Mouse (Mus musculus) forebrain, embryonic 16.5 days (tissue): ENCODE data around the gene Foxj1. TPM values are rescaled to one million over a fixed set of nuclear protein-coding genes. Genes with fewer than 3 reads are reported as not detected.
A peak's percentile ranks its signal among the peaks of the same experiment; 100 is the strongest.

Source experiments
- ATAC-seq: fragments of 200-750 bp; cut with Nextera tagmentation; 2 replicates; pipeline ENCODE4 v1.8.0; 2017; ENCODE audit warnings: mild to moderate bottlenecking, moderate library complexity
- H3K27ac ChIP-seq: fragments of 300-500 bp; sonication (generic); 2 replicates; pipeline ENCODE4 v1.5.1; 2014; ENCODE audit warnings: low read length, control low read depth
- H3K27me3 ChIP-seq: fragments of 300-500 bp; sonication (generic); replicated peaks from 2 replicates; pipeline ENCODE4 v1.6.1; 2014; ENCODE audit warnings: low read length; ENCODE audit not compliant: control insufficient read depth, insufficient read depth
- H3K36me3 ChIP-seq: fragments of 300-500 bp; sonication (generic); 2 replicates; pipeline ENCODE4 v1.6.1; 2014; ENCODE audit not compliant: control insufficient read depth, insufficient read depth
- H3K4me1 ChIP-seq: fragments of 300-500 bp; sonication (generic); replicated peaks from 2 replicates; pipeline ENCODE4 v1.6.1; 2014; ENCODE audit warnings: low read length; ENCODE audit not compliant: control insufficient read depth, insufficient read depth
- H3K4me2 ChIP-seq: fragments of 300-500 bp; sonication (generic); 2 replicates; pipeline ENCODE4 v1.6.1; 2014; ENCODE audit warnings: mild to moderate bottlenecking, low read length, control low read depth
- H3K4me3 ChIP-seq: fragments of 300-500 bp; sonication (generic); replicated peaks from 2 replicates; pipeline ENCODE4 v1.5.1; 2014; ENCODE audit warnings: mild to moderate bottlenecking, low read length, control low read depth
- H3K9ac ChIP-seq: fragments of 300-500 bp; sonication (generic); replicated peaks from 2 replicates; pipeline ENCODE4 v1.6.1; 2014; ENCODE audit warnings: low read depth, low read length, control low read depth
- H3K9me3 ChIP-seq: fragments of 300-500 bp; sonication (generic); 2 replicates; pipeline ENCODE4 v1.6.1; 2016; ENCODE audit warnings: low read length; ENCODE audit not compliant: control insufficient read depth
- WGBS: fragments of 180-500 bp; shearing (Covaris S2); extraction: QIAGEN DNeasy Blood & Tissue Kit; methylation state at CpG from one replicate; pipeline ENCODE4 v1.1.7; 2014; 5-methylcytosine and 5-hydroxymethylcytosine counted together
- polyA plus RNA-seq: library from polyadenylated mRNA; unstranded; fragments of >200 nt; fragmentation: Nextera tagmentation; extraction: Ambion mirVana; gene quantifications from 2 replicates; pipeline ENCODE4 v1.2.1, GENCODE M21; 2015

Foxj1 gene
- polyA plus RNA-seq, 1 experiment from 2014 or later = 6.6 TPM

GRCm38 (mm10) chr11:116353535-116353934 lies 18.3 kb upstream of the Foxj1 start:
- ATAC-seq = no peak
- Histone ChIP-seq H3K9me3 (no peaks in the 10 kb centered on the region), H3K36me3 (peaks cover 15% of the 10 kb centered on the region), H3K9ac (no peak overlapping the region), H3K4me1 (no peaks in the 10 kb centered on the region), H3K27ac (no peak overlapping the region), H3K27me3 (no peaks in the 10 kb centered on the region), H3K4me3 (no peak overlapping the region), H3K4me2 (no peak overlapping the region)
- WGBS = 94% methylated on average over 8 of the region's 8 CpGs

- WGBS = 94% methylated on average over 5 of the region's 5 CpGs
- no peak overlapping the region for H3K4me2 ChIP-seq
- H3K27me3 ChIP-seq = no peaks in the 10 kb centered on the region
- no peak overlapping the region for H3K4me3 ChIP-seq
- H3K27ac ChIP-seq = no peak overlapping the region
- no peak overlapping the region for H3K9ac ChIP-seq
- no peaks in the 10 kb centered on the region for H3K4me1 ChIP-seq
- H3K9me3 ChIP-seq = no peaks in the 10 kb centered on the region
- no peak for ATAC-seq
- peaks cover 18% of the 10 kb centered on the region for H3K36me3 ChIP-seq
These were observed 16.1 kb upstream of the Foxj1 start for GRCm38 (mm10) chr11:116351294-116351693.

GRCm38 (mm10) chr11:116347955-116348354 lies 12.8 kb upstream of the Foxj1 start:
- Histone ChIP-seq H3K4me1 (no peaks in the 10 kb centered on the region), H3K27ac (no peak overlapping the region), H3K4me2 (no peak overlapping the region), H3K4me3 (no peak overlapping the region), H3K27me3 (no peaks in the 10 kb centered on the region), H3K9me3 (no peaks in the 10 kb centered on the region), H3K36me3 (peaks cover 13% of the 10 kb centered on the region), H3K9ac (no peak overlapping the region)
- 80% methylated on average over 5 of the region's 5 CpGs for WGBS
- no peak for ATAC-seq

- H3K36me3 ChIP-seq = peaks cover 16% of the 10 kb centered on the region
- H3K27me3 ChIP-seq = no peaks in the 10 kb centered on the region
- no peak overlapping the region for H3K9ac ChIP-seq
- no peak overlapping the region for H3K27ac ChIP-seq
- ATAC-seq = no peak
- H3K4me3 ChIP-seq = no peak overlapping the region
- no peaks in the 10 kb centered on the region for H3K9me3 ChIP-seq
- no peak overlapping the region for H3K4me2 ChIP-seq
- H3K4me1 ChIP-seq = no peaks in the 10 kb centered on the region
- 79% methylated on average over 7 of the region's 7 CpGs for WGBS
These were observed 11.8 kb upstream of the Foxj1 start for GRCm38 (mm10) chr11:116347012-116347411.

DNA sequence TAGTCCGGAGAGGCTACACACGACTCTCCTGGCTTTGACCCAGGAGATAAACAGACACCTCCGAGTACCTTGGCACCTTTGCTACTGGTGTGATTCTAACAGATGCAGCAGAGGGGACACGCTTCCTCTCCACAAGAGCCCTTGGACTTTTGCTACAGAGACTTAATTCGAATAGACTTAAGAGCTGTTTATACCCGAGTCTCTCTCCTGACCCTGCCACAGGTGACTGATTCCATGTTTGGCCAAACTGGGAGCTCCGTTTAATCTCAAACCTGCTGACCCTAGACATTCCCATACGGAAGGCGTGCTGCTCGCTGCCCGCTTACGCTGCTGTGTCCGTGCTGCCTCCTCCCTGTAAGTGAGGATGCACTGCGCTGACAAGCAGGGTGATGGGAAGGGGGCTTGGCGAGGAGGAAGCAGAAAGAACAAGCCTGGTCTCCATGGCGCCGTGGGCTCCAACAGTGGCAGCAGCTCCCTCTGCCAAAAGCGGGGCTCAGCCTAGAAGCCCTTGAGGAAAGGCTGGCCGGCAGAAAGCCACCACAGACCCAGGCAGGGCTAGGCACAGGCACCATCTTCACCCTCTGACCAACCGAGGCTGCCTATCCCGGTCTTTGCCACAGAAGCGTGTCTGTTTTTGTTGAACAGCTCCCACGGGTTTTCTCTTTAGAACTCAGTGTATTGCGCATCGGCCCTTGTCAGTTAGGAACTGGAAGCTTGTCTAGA lies 7.0 kb upstream of the Foxj1 start:
- H3K27ac ChIP-seq = no peak overlapping the region; the same call in 1 of the 2 replicates
- no peaks in the 10 kb centered on the region for H3K4me1 ChIP-seq
- H3K9ac ChIP-seq = no peak overlapping the region
- ATAC-seq = no peak
- no peak overlapping the region for H3K4me2 ChIP-seq
- H3K27me3 ChIP-seq = no peaks in the 10 kb centered on the region
- WGBS = 73% methylated on average over 25 of the region's 25 CpGs
- no peak overlapping the region for H3K4me3 ChIP-seq
- H3K36me3 ChIP-seq = peaks cover 12% of the 10 kb centered on the region
- no peaks in the 10 kb centered on the region for H3K9me3 ChIP-seq

DNA sequence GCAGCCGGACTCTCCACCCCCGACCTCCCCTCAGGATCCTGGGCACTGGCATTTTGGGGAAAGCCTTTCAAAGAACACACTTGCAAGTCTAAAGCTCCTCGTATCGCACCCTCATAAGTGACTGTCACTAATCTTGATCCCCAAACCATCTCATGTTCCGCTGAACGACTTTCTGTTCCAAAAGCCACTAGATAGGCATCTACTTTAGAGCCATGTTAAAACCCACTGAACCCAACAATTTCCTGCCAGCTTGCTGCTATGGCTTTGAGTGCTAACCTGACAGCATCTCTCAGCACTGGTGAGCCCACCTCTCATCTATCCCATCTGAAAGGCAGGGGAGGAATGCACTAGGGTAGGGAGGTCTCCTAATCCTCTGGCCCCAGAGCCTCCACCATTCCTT lies 2.3 kb upstream of the Foxj1 start:
- WGBS = 89% methylated on average over 6 of the region's 6 CpGs
- no peaks in the 10 kb centered on the region for H3K9me3 ChIP-seq
- no peak overlapping the region for H3K4me3 ChIP-seq
- no peak for ATAC-seq
- no peak overlapping the region for H3K9ac ChIP-seq
- no peak overlapping the region for H3K27ac ChIP-seq
- no peak overlapping the region for H3K4me2 ChIP-seq
- H3K27me3 ChIP-seq = peaks cover 12% of the 10 kb centered on the region
- H3K4me1 ChIP-seq = peaks cover 36% of the 10 kb centered on the region
- H3K36me3 ChIP-seq = peaks cover 5% of the 10 kb centered on the region; the same call in 1 of the 2 replicates

GRCm38 (mm10) chr11:116337000-116337399 lies 1.8 kb upstream of the Foxj1 start:
- no peak overlapping the region for H3K9ac ChIP-seq
- no peak overlapping the region for H3K4me3 ChIP-seq
- H3K4me1 ChIP-seq = peaks cover 42% of the 10 kb centered on the region
- H3K4me2 ChIP-seq = no peak overlapping the region
- no peaks in the 10 kb centered on the region for H3K9me3 ChIP-seq
- ATAC-seq = no peak
- no peak overlapping the region for H3K27ac ChIP-seq
- peaks cover 2% of the 10 kb centered on the region; the same call in 1 of the 2 replicates for H3K36me3 ChIP-seq
- peaks cover 12% of the 10 kb centered on the region for H3K27me3 ChIP-seq
- WGBS = 57% methylated on average over 12 of the region's 12 CpGs

DNA sequence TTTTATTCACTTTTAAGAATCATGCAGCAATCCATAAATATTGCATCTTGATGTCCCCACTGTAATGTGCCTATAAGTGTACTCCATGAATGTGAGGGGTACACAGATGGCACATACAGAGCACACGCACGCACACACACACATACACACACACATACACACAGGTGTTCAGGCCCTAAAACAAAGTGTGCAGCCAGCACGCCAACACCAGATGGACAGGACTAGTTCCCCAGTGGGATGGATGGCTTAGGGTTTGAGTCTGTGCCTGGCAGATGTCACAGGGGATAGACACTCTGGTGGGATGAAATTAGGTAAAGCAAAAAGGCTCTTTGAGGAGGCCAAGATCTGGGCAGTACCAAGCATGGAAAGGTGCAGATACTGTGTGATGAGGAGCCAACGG lies 1.2 kb upstream of the Foxj1 start:
- H3K27ac ChIP-seq = no peak overlapping the region
- 63% methylated on average over 4 of the region's 4 CpGs for WGBS
- 0 out of 2 replicates have a peak, but pooled peaks cover 2% of the 10 kb centered on the region for H3K36me3 ChIP-seq
- no peak for ATAC-seq
- no peak overlapping the region for H3K4me3 ChIP-seq
- no peak overlapping the region for H3K4me2 ChIP-seq
- peaks cover 42% of the 10 kb centered on the region for H3K4me1 ChIP-seq
- no peak overlapping the region for H3K9ac ChIP-seq
- H3K9me3 ChIP-seq = no peaks in the 10 kb centered on the region
- H3K27me3 ChIP-seq = peaks cover 12% of the 10 kb centered on the region

DNA sequence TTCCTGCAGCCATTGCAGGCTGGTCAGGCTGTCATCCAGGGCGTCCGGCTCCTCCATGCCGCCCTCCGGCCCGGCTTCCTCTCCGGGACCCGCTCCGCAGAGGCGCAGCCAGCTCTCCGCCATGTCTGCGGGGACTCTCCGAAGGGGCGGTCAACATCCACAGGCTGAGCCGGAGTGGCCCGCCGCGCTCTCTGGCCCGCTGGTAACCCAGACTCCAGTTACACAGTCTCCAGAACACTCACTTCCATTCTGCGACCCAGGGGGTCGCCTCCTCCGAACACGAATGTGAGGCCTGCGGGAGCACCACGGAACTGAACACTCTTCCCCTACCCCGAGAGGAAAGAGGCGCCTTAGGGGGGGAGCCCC lies 799 bp downstream of the Foxj1 start:
- ATAC-seq = no peak
- no peak overlapping the region; the same call in 1 of the 2 replicates for H3K9ac ChIP-seq
- H3K4me1 ChIP-seq = peaks cover 57% of the 10 kb centered on the region

More for the DNA sequence above, 799 bp downstream of the Foxj1 start:
- 8% methylated on average over 26 of the region's 26 CpGs for WGBS
- Histone ChIP-seq H3K27me3 (peaks cover 12% of the 10 kb centered on the region), H3K4me2 (peak overlapping the region; percentile 99; the same call in 1 of the 2 replicates), H3K27ac (no peak overlapping the region), H3K9me3 (no peaks in the 10 kb centered on the region), H3K36me3 (0 out of 2 replicates have a peak, but pooled peaks cover 2% of the 10 kb centered on the region), H3K4me3 (peak overlapping the region; percentile 57)
